Mouse (Mus musculus) stomach, postnatal 0 days (tissue): ENCODE measurements around the gene Sstr5. TPM values are rescaled to one million over a fixed set of nuclear protein-coding genes. Genes with fewer than 3 reads are reported as not detected.

Experiments used
- ATAC-seq: fragments of 200-750 bp; cut with Nextera tagmentation; 2 replicates; pipeline ENCODE4 v1.8.0; 2017; ENCODE audit not compliant: low FRiP score, low TSS enrichment
- DNase-seq: peaks from one replicate; pipeline ENCODE4 v3.0.0-alpha.2; 2016; ENCODE audit warnings: low spot score
- H3K27ac ChIP-seq: fragments of 300-500 bp; sonication (generic); replicated peaks from 2 replicates; pipeline ENCODE4 v1.5.1; 2014; ENCODE audit warnings: mild to moderate bottlenecking, control low read depth
- H3K27me3 ChIP-seq: fragments of 300-500 bp; sonication (generic); 2 replicates; pipeline ENCODE4 v1.6.1; 2014; ENCODE audit warnings: low read length; ENCODE audit not compliant: control insufficient read depth, insufficient read depth
- H3K36me3 ChIP-seq: fragments of 300-500 bp; sonication (generic); 2 replicates; pipeline ENCODE4 v1.6.1; 2014; ENCODE audit warnings: low read length, mixed read lengths; ENCODE audit not compliant: control insufficient read depth, insufficient read depth
- H3K4me1 ChIP-seq: fragments of 300-500 bp; sonication (generic); replicated peaks from 2 replicates; pipeline ENCODE4 v1.6.1; 2014; ENCODE audit warnings: antibody characterized with exemption; ENCODE audit not compliant: control insufficient read depth, insufficient read depth
- H3K4me2 ChIP-seq: fragments of 300-500 bp; sonication (generic); replicated peaks from 2 replicates; pipeline ENCODE4 v1.6.1; 2014; ENCODE audit warnings: low read depth, mild to moderate bottlenecking, control low read depth, moderate library complexity
- H3K4me3 ChIP-seq: fragments of 300-500 bp; sonication (generic); 2 replicates; pipeline ENCODE4 v1.5.1; 2014; ENCODE audit warnings: low read depth, low read length, control low read depth
- H3K9ac ChIP-seq: fragments of 300-500 bp; sonication (generic); 2 replicates; pipeline ENCODE4 v1.6.1; 2014; ENCODE audit warnings: mild to moderate bottlenecking, low read length, control low read depth, mixed read lengths
- H3K9me3 ChIP-seq: fragments of 300-500 bp; sonication (generic); 2 replicates; pipeline ENCODE4 v1.6.1; 2016; ENCODE audit warnings: low read length; ENCODE audit not compliant: control insufficient read depth
- CTCF ChIP-seq: IDR thresholded peaks from 2 replicates; pipeline ENCODE4 v1.5.1; 2016; ENCODE audit warnings: antibody characterized with exemption, low read depth, mild to moderate bottlenecking, moderate library complexity
- EP300 ChIP-seq: optimal IDR thresholded peaks from 2 replicates; pipeline ENCODE3; 2016; ENCODE audit warnings: antibody characterized with exemption
- whole genome bisulfite sequencing: fragments of 180-500 bp; shearing (Covaris S2); extraction: QIAGEN DNeasy Blood & Tissue Kit; methylation state at CpG from one replicate; pipeline ENCODE4 v1.1.7; 2014; 5-methylcytosine and 5-hydroxymethylcytosine counted together
- polyA plus RNA-seq: library from polyadenylated mRNA; unstranded; fragments of >200 nt; fragmentation: Nextera tagmentation; extraction: Ambion mirVana; gene quantifications from 2 replicates; pipeline ENCODE4 v1.2.1, GENCODE M21; 2015

Gene Sstr5
- polyA plus RNA-seq, 1 experiment from 2014 or later = 0.16 TPM

DNA sequence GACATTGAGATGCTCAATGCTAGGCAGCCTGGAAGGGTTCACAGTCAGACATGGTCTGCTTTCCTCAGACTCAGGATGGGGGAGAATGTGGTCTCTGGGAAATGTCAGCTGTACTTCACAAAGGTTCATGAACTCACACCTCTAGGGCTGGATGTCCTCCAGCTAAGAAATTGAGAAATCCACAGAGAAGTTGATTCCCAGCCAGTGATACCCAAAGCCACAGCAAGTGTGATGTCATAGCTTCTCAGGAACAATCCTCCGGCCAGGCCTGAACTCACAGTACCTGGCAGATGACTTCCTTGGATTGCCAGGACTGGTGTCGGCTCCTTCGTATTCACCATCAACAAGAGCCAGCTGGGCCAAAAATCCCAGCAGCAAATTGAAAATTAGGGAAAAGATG lies 51.2 kb downstream of the Sstr5 start:
- DNase-seq (no peak), ATAC-seq (no peak)
- Histone ChIP-seq H3K4me3 (no peak overlapping the region), H3K4me2 (no peak overlapping the region), H3K9me3 (no peaks in the 10 kb centered on the region), H3K27ac (no peak overlapping the region), H3K27me3 (no peaks in the 10 kb centered on the region), H3K4me1 (0 out of 2 replicates have a peak, but pooled peaks cover 2% of the 10 kb centered on the region), H3K9ac (no peak overlapping the region), H3K36me3 (no peaks in the 10 kb centered on the region)
- no peak for TF ChIP-seq CTCF
- no peak for TF ChIP-seq EP300
- 85% methylated on average over 3 of the region's 3 CpGs for WGBS

DNA sequence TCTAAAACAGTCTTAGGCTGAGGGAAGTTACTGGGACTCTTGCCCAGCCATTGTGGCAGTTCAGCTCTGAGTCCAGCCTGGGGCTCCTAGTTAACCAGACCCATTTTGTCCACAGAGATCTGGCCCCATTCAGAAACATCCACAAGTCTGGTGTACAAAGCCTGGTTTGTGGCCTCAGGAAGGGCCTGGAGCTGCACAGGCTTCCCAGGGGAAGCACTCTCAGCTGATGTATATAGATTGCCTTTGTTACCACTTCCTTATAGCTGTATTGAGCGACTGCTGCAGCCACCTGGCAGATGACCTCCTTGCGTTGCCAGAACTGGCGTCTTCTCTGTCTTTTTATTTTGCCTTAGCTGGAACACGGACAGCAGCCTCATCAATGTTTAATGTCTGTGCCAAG lies 52.0 kb downstream of the Sstr5 start:
- TF ChIP-seq CTCF = no peak
- no peak for TF ChIP-seq EP300
- no peak overlapping the region for H3K4me2 ChIP-seq
- 0 out of 2 replicates have a peak, but pooled peaks cover 2% of the 10 kb centered on the region for H3K4me1 ChIP-seq
- no peak overlapping the region for H3K27ac ChIP-seq
- H3K4me3 ChIP-seq = no peak overlapping the region
- DNase-seq (no peak), ATAC-seq (no peak)
- H3K9ac ChIP-seq = no peak overlapping the region
- WGBS = 47% methylated on average over 4 of the region's 4 CpGs
- H3K36me3 ChIP-seq = no peaks in the 10 kb centered on the region
- no peaks in the 10 kb centered on the region for H3K27me3 ChIP-seq
- H3K9me3 ChIP-seq = no peaks in the 10 kb centered on the region

DNA sequence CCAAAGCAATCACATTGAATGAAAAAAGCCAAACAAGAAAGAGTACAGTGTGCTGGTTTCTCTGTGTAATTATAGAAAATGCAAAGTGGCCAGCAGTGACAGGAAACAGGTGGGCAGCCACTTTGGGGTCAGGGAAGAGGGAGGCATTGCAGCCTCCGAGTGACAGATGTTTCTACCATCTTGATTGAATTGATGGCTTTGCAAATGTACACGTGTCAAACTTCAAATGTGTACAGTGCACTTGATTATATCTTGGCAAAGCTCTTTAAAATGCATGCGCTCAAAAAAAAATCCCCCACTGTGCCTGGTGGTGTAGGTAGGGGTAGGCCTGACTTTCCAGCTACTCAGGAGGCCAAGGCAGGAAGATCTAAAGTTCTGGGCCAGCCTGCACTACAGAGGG lies 54.2 kb downstream of the Sstr5 start:
- no peak overlapping the region for H3K9ac ChIP-seq
- H3K4me2 ChIP-seq = no peak overlapping the region
- no peak for ATAC-seq
- H3K4me3 ChIP-seq = no peak overlapping the region
- DNase-seq = no peak
- TF ChIP-seq CTCF = no peak
- no peak for TF ChIP-seq EP300
- no peaks in the 10 kb centered on the region for H3K27me3 ChIP-seq
- 58% methylated on average over 3 of the region's 3 CpGs for WGBS
- no peak overlapping the region for H3K27ac ChIP-seq
- 0 out of 2 replicates have a peak, but pooled peaks cover 2% of the 10 kb centered on the region for H3K4me1 ChIP-seq
- H3K9me3 ChIP-seq = no peaks in the 10 kb centered on the region
- H3K36me3 ChIP-seq = no peaks in the 10 kb centered on the region

GRCm38 (mm10) chr17:25441417-25441816 lies 55.7 kb downstream of the Sstr5 start:
- no peak overlapping the region for H3K4me3 ChIP-seq
- H3K27me3 ChIP-seq = no peaks in the 10 kb centered on the region
- no peak overlapping the region for H3K9ac ChIP-seq
- TF ChIP-seq CTCF (no peak), EP300 (no peak)
- 76% methylated on average over 6 of the region's 6 CpGs for WGBS
- H3K4me2 ChIP-seq = no peak overlapping the region
- H3K27ac ChIP-seq = no peak overlapping the region
- no peaks in the 10 kb centered on the region for H3K9me3 ChIP-seq
- ATAC-seq = no peak
- DNase-seq = no peak
- no peaks in the 10 kb centered on the region for H3K36me3 ChIP-seq
- 0 out of 2 replicates have a peak, but pooled peaks cover 2% of the 10 kb centered on the region for H3K4me1 ChIP-seq

Other genes starting within 250 kb of the Sstr5 start
- 1.2 and 1.3 TPM in 2 replicates for gene Baiap3, start 240.9 kb downstream of the Sstr5 start, polyA plus RNA-seq
- 308 and 318 TPM in 2 replicates for gene Ube2i, start 222.7 kb downstream of the Sstr5 start, polyA plus RNA-seq
- gene Prss34, start 198.9 kb downstream of the Sstr5 start, polyA plus RNA-seq = 0.50 and 0.52 TPM in 2 replicates
- not detected in 2 replicates for gene Prss28, start 188.6 kb downstream of the Sstr5 start, polyA plus RNA-seq
- not detected in 2 replicates for gene Prss29, start 178.6 kb downstream of the Sstr5 start, polyA plus RNA-seq
- gene Tpsab1, start 151.7 kb downstream of the Sstr5 start, polyA plus RNA-seq = 0.62 and 0.75 TPM in 2 replicates
- gene Tpsb2, start 131.0 kb downstream of the Sstr5 start, polyA plus RNA-seq = 18.1 and 18.5 TPM in 2 replicates
- gene Tpsg1, start 128.0 kb downstream of the Sstr5 start, polyA plus RNA-seq = 0.16 and 0.27 TPM in 2 replicates
- gene Cacna1h, start 63.5 kb downstream of the Sstr5 start, polyA plus RNA-seq = 1.5 and 1.7 TPM in 2 replicates
- 0.06 TPM in 1 of 2 replicates, not detected in the other for gene Tekt4, start 42.7 kb downstream of the Sstr5 start, polyA plus RNA-seq
- gene Sox8, start 73.4 kb upstream of the Sstr5 start, polyA plus RNA-seq = 1.4 and 1.6 TPM in 2 replicates
- gene Lmf1, start 81.8 kb upstream of the Sstr5 start, polyA plus RNA-seq = 16.3 and 17.7 TPM in 2 replicates
- 1.4 and 1.7 TPM in 2 replicates for gene Gng13, start 219.9 kb upstream of the Sstr5 start, polyA plus RNA-seq
- 4.2 and 5.4 TPM in 2 replicates for gene Chtf18, start 230.1 kb upstream of the Sstr5 start, polyA plus RNA-seq
- 10.3 and 10.5 TPM in 2 replicates for gene Rpusd1, start 230.4 kb upstream of the Sstr5 start, polyA plus RNA-seq
- gene Mslnl, start 238.8 kb upstream of the Sstr5 start, polyA plus RNA-seq = 0.05 and 0.10 TPM in 2 replicates